Mouse (Mus musculus): ENCODE results near the gene Arid1a. TPM values are rescaled to one million over a fixed set of nuclear protein-coding genes. Genes with fewer than 3 reads are reported as not detected.

The Arid1a gene
- polyA plus RNA-seq, 1 experiment from 2014 or later = 24.2 TPM

GRCm38 (mm10) chr4:133711307-133712076 is 45.1 kb downstream of the Arid1a start:
- 0 out of 2 replicates have a peak, but pooled peaks have one; percentile 6 for ATAC-seq

DNA sequence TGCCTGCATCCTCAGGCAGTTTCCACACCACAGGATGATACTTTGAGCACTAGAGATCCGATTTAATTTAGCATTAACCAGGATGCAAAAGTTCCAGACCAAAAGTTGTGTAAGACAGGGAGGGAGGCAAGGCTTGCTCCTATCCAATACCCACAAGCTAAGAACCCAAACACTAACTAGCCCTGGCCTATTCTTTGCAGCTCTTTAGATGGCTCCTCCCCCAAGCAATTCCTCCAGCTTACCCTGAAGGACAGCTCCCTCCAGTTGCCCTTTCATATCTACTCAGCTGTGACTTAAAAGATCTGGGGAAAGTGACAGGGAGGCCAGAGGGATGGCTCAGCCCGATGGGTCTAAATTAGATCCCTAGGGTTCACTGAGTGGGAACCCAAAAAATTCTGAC is 47.2 kb downstream of the Arid1a start:
- Histone ChIP-seq H3K9me3 (ENCODE audit: control insufficient read depth, low read length) (no peaks in the 10 kb centered on the region), H3K9ac (ENCODE audit: low read depth, low read length) (no peak overlapping the region), H3K27me3 (replicated peaks; ENCODE audit: control insufficient read depth, insufficient read depth, low read length) (no peaks in the 10 kb centered on the region), H3K36me3 (ENCODE audit: control insufficient read depth, insufficient read depth, low read length) (0 out of 2 replicates have a peak, but pooled peaks cover 3% of the 10 kb centered on the region), H3K4me2 (ENCODE audit: low read length) (no peak overlapping the region), H3K4me1 (ENCODE audit: control insufficient read depth, insufficient read depth, low read depth, low read length) (no peaks in the 10 kb centered on the region; the same call in 1 of the 2 replicates), H3K4me3 (ENCODE audit: low read length) (no peak overlapping the region), H3K27ac (ENCODE audit: low read depth, low read length) (no peak overlapping the region)
- 42% methylated on average over 2 of the region's 2 CpGs for WGBS
- ATAC-seq = no peak

More at GRCm38 (mm10) chr4:133711307-133712076, 45.1 kb downstream of the Arid1a start:
- Histone ChIP-seq H3K9me3 (ENCODE audit: control insufficient read depth, low read length) (no peaks in the 10 kb centered on the region), H3K27me3 (replicated peaks; ENCODE audit: control insufficient read depth, insufficient read depth, low read length) (no peaks in the 10 kb centered on the region), H3K9ac (ENCODE audit: low read depth, low read length) (no peak overlapping the region), H3K4me2 (ENCODE audit: low read length) (no peak overlapping the region), H3K4me1 (ENCODE audit: control insufficient read depth, insufficient read depth, low read depth, low read length) (no peaks in the 10 kb centered on the region; the same call in 1 of the 2 replicates), H3K4me3 (ENCODE audit: low read length) (no peak overlapping the region), H3K36me3 (ENCODE audit: control insufficient read depth, insufficient read depth, low read length) (0 out of 2 replicates have a peak, but pooled peaks cover 3% of the 10 kb centered on the region), H3K27ac (ENCODE audit: low read depth, low read length) (no peak overlapping the region)
- 69% methylated on average over 6 of the region's 6 CpGs for WGBS

DNA sequence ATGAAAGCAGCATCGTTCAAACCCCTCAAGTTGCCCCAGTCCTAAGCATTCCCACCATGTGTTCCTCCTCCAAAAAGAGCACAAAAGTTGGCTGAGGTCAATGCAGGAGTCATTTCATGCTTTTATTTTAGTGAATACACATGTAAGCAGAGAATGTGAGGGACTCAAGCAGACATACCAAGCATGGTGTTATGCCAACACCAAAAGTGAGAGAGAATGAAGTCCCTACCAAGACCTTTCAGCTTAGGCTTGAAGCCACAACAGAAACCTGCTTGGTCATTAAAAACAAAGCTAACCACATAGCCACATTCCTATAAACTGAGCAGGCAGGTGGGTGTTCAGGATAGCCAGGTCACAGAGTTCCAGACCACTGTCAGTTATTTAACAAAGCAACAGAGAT is 49.1 kb downstream of the Arid1a start:
- Histone ChIP-seq H3K27ac (ENCODE audit: low read depth, low read length) (no peak overlapping the region), H3K4me2 (ENCODE audit: low read length) (no peak overlapping the region), H3K36me3 (ENCODE audit: control insufficient read depth, insufficient read depth, low read length) (no peaks in the 10 kb centered on the region), H3K4me1 (ENCODE audit: control insufficient read depth, insufficient read depth, low read depth, low read length) (no peaks in the 10 kb centered on the region; the same call in 1 of the 2 replicates), H3K9ac (ENCODE audit: low read depth, low read length) (no peak overlapping the region), H3K27me3 (replicated peaks; ENCODE audit: control insufficient read depth, insufficient read depth, low read length) (no peaks in the 10 kb centered on the region), H3K9me3 (ENCODE audit: control insufficient read depth, low read length) (no peaks in the 10 kb centered on the region), H3K4me3 (ENCODE audit: low read length) (no peak overlapping the region)
- 34% methylated on average over 1 of the region's 1 CpGs for WGBS
- no peak for ATAC-seq

- ATAC-seq = peak; percentile 58; the same call in 1 of the 2 replicates
- WGBS = 65% methylated on average over 8 of the region's 8 CpGs
- Histone ChIP-seq H3K36me3 (ENCODE audit: control insufficient read depth, insufficient read depth, low read length) (no peaks in the 10 kb centered on the region), H3K4me1 (ENCODE audit: control insufficient read depth, insufficient read depth, low read depth, low read length) (no peaks in the 10 kb centered on the region; the same call in 1 of the 2 replicates), H3K27ac (ENCODE audit: low read depth, low read length) (no peak overlapping the region), H3K27me3 (replicated peaks; ENCODE audit: control insufficient read depth, insufficient read depth, low read length) (no peaks in the 10 kb centered on the region), H3K4me2 (ENCODE audit: low read length) (no peak overlapping the region), H3K9me3 (ENCODE audit: control insufficient read depth, low read length) (no peaks in the 10 kb centered on the region), H3K9ac (ENCODE audit: low read depth, low read length) (no peak overlapping the region), H3K4me3 (ENCODE audit: low read length) (no peak overlapping the region)
These were observed 49.6 kb downstream of the Arid1a start for GRCm38 (mm10) chr4:133706956-133707355.

DNA sequence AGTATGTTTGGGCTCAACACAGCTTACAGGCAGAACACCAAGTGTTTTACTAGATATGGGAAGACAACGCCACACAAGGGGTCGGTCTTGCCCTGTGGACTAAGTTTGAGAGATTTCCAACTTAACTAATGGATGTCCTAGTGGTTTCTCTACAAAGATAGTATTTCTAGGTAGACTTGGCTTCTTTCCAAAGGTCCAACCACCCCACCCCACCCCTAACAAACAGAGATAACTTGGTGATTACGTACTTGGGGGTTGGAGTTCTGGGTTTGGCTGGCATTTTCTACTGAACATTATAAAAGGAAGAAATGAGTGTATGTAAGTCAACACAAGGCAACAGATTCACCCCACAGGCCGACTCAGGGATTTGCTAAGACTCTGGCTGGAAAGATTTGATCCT is 51.5 kb downstream of the Arid1a start:
- Histone ChIP-seq H3K9ac (ENCODE audit: low read depth, low read length) (no peak overlapping the region), H3K27ac (ENCODE audit: low read depth, low read length) (no peak overlapping the region), H3K4me2 (ENCODE audit: low read length) (no peak overlapping the region), H3K27me3 (replicated peaks; ENCODE audit: control insufficient read depth, insufficient read depth, low read length) (no peaks in the 10 kb centered on the region), H3K4me1 (ENCODE audit: control insufficient read depth, insufficient read depth, low read depth, low read length) (peaks cover 4% of the 10 kb centered on the region), H3K9me3 (ENCODE audit: control insufficient read depth, low read length) (no peaks in the 10 kb centered on the region), H3K36me3 (ENCODE audit: control insufficient read depth, insufficient read depth, low read length) (0 out of 2 replicates have a peak, but pooled peaks cover 2% of the 10 kb centered on the region), H3K4me3 (ENCODE audit: low read length) (no peak overlapping the region)
- 89% methylated on average over 4 of the region's 4 CpGs for WGBS
- no peak for ATAC-seq

GRCm38 (mm10) chr4:133700905-133701368 is 55.6 kb downstream of the Arid1a start:
- H3K4me2 ChIP-seq (ENCODE audit: low read length) = no peak overlapping the region
- no peak overlapping the region for H3K9ac ChIP-seq (ENCODE audit: low read depth, low read length)
- H3K9me3 ChIP-seq (ENCODE audit: control insufficient read depth, low read length) = no peaks in the 10 kb centered on the region
- H3K4me1 ChIP-seq (ENCODE audit: control insufficient read depth, insufficient read depth, low read depth, low read length) = peaks cover 4% of the 10 kb centered on the region; the same call in 1 of the 2 replicates
- 64% methylated on average over 11 of the region's 11 CpGs for WGBS
- 0 out of 2 replicates have a peak overlapping the region, but pooled peaks have one; percentile 13 for H3K27ac ChIP-seq (ENCODE audit: low read depth, low read length)
- ATAC-seq = 0 out of 2 replicates have a peak, but pooled peaks have one; percentile 42
- no peak overlapping the region for H3K4me3 ChIP-seq (ENCODE audit: low read length)
- peaks cover 5% of the 10 kb centered on the region; the same call in 1 of the 2 replicates for H3K36me3 ChIP-seq (ENCODE audit: control insufficient read depth, insufficient read depth, low read length)
- H3K27me3 ChIP-seq (replicated peaks; ENCODE audit: control insufficient read depth, insufficient read depth, low read length) = no peaks in the 10 kb centered on the region

- ATAC-seq = no peak
- WGBS = 67% methylated on average over 3 of the region's 3 CpGs
- no peak overlapping the region for H3K9ac ChIP-seq (ENCODE audit: low read depth, low read length)
- H3K4me3 ChIP-seq (ENCODE audit: low read length) = no peak overlapping the region
- H3K36me3 ChIP-seq (ENCODE audit: control insufficient read depth, insufficient read depth, low read length) = peaks cover 48% of the 10 kb centered on the region
- no peaks in the 10 kb centered on the region for H3K4me1 ChIP-seq (ENCODE audit: control insufficient read depth, insufficient read depth, low read depth, low read length)
- H3K9me3 ChIP-seq (ENCODE audit: control insufficient read depth, low read length) = no peaks in the 10 kb centered on the region
- H3K27ac ChIP-seq (ENCODE audit: low read depth, low read length) = no peak overlapping the region
- H3K4me2 ChIP-seq (ENCODE audit: low read length) = no peak overlapping the region
- H3K27me3 ChIP-seq (replicated peaks; ENCODE audit: control insufficient read depth, insufficient read depth, low read length) = no peaks in the 10 kb centered on the region
These were observed 61.2 kb downstream of the Arid1a start for GRCm38 (mm10) chr4:133695363-133695762.

- Histone ChIP-seq H3K9ac (ENCODE audit: low read depth, low read length) (no peak overlapping the region), H3K4me3 (ENCODE audit: low read length) (no peak overlapping the region), H3K27me3 (replicated peaks; ENCODE audit: control insufficient read depth, insufficient read depth, low read length) (no peaks in the 10 kb centered on the region), H3K36me3 (ENCODE audit: control insufficient read depth, insufficient read depth, low read length) (peaks cover 71% of the 10 kb centered on the region), H3K4me2 (ENCODE audit: low read length) (no peak overlapping the region), H3K9me3 (ENCODE audit: control insufficient read depth, low read length) (no peaks in the 10 kb centered on the region), H3K27ac (ENCODE audit: low read depth, low read length) (no peak overlapping the region), H3K4me1 (ENCODE audit: control insufficient read depth, insufficient read depth, low read depth, low read length) (no peaks in the 10 kb centered on the region)
- 42% methylated on average over 5 of the region's 5 CpGs for WGBS
- ATAC-seq = no peak
These were observed 66.3 kb downstream of the Arid1a start for GRCm38 (mm10) chr4:133690252-133690651.

DNA sequence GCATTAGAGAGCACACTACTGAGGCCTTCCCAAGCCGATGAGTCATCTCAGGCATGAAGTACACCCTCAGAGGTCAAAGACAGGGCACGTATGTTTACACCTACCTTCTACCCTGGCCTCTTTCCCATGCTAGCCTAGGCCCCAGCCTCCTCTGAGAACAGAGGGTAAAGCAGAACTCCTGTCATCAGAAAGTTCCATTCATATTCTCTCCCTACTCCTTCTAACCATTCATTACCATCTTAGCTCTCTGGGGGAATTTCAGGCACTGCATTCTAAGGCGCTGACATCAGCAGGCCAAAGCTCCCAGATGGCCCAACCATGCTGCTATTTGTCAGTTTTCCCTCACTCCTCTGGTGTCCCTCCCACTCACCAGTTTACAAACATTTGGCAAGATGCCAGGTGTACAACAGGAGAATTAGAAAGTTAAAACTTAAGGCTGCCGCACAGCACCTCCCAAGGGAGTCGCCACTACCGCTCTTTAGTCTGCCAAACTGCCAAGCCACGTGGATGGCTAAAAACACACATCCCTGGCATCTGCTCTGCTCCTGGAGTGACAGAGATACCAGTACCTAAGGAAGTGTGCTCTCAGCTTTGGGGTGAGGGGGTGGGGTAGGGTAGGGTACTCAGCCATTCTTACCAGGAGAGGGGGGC is 68.0 kb downstream of the Arid1a start:
- no peak overlapping the region for H3K4me3 ChIP-seq (ENCODE audit: low read length)
- H3K27ac ChIP-seq (ENCODE audit: low read depth, low read length) = no peak overlapping the region
- H3K9ac ChIP-seq (ENCODE audit: low read depth, low read length) = no peak overlapping the region
- H3K27me3 ChIP-seq (replicated peaks; ENCODE audit: control insufficient read depth, insufficient read depth, low read length) = no peaks in the 10 kb centered on the region
- H3K4me1 ChIP-seq (ENCODE audit: control insufficient read depth, insufficient read depth, low read depth, low read length) = no peaks in the 10 kb centered on the region
- no peak for ATAC-seq
- no peaks in the 10 kb centered on the region for H3K9me3 ChIP-seq (ENCODE audit: control insufficient read depth, low read length)
- H3K36me3 ChIP-seq (ENCODE audit: control insufficient read depth, insufficient read depth, low read length) = peaks cover 67% of the 10 kb centered on the region
- H3K4me2 ChIP-seq (ENCODE audit: low read length) = no peak overlapping the region
- 46% methylated on average over 7 of the region's 7 CpGs for WGBS
